Mouse (Mus musculus) 416B (cell line): ENCODE data around the gene Pld3.
A peak's percentile ranks its signal among the peaks of the same experiment; 100 is the strongest.

Source experiments
- DNase-seq: peaks from one replicate; pipeline ENCODE4 v3.0.0; 2011; ENCODE audit warnings: low read depth

Gene Pld3

GRCm38 (mm10) chr7:27552931-27553513 is at the start of gene Pld3, which contains the start of gene 2310022A10Rik:
TSS of gene Pld3 (minus strand) at chr7:27553218.
TSS of gene 2310022A10Rik (plus strand) at chr7:27553233.
- peak; percentile 97 for DNase-seq

DNA sequence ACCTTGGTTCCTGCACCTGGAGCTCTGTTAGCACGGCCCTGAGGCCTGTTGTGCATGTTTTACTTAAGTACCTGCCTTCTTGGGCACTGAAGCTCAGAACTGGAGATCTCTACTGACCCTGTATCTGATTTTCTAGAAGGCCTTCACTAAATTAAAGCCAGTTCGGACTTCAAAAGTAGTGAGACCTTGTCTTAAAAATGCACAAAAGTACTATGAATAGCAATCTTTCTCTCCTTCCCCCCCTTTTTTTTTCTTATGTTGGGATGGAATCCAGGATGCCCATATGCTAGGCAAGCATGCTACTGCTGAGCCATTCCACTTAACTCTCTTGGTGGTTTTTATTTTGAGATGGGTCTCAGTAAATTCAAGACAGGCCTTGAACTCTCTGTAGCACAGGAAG is 49.1 kb upstream of the Pld3 start:
- DNase-seq, result no peak

GRCm38 (mm10) chr7:27601628-27602027 is 48.6 kb upstream of the Pld3 start:
- no peak for DNase-seq

DNA sequence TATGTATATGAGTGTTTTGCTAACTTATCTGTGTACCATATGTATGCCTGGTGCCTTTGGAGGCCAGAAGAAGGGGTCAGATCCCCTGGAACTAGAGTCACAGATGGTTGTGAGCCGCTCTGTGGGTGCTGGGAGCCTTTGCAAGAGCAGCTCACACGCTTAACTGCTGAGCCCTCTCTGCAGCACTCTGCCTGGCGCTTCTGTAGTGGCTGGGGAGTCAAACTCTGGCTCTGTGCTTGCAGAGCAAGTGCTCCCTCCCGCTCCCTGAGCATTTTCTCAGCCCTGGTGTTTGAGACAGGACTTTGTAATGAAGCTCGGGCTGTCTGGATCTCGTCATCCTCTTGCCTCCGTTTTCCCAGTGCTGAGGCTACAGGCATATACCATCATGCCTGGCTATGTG is 45.0 kb upstream of the Pld3 start:
- no peak for DNase-seq

DNA sequence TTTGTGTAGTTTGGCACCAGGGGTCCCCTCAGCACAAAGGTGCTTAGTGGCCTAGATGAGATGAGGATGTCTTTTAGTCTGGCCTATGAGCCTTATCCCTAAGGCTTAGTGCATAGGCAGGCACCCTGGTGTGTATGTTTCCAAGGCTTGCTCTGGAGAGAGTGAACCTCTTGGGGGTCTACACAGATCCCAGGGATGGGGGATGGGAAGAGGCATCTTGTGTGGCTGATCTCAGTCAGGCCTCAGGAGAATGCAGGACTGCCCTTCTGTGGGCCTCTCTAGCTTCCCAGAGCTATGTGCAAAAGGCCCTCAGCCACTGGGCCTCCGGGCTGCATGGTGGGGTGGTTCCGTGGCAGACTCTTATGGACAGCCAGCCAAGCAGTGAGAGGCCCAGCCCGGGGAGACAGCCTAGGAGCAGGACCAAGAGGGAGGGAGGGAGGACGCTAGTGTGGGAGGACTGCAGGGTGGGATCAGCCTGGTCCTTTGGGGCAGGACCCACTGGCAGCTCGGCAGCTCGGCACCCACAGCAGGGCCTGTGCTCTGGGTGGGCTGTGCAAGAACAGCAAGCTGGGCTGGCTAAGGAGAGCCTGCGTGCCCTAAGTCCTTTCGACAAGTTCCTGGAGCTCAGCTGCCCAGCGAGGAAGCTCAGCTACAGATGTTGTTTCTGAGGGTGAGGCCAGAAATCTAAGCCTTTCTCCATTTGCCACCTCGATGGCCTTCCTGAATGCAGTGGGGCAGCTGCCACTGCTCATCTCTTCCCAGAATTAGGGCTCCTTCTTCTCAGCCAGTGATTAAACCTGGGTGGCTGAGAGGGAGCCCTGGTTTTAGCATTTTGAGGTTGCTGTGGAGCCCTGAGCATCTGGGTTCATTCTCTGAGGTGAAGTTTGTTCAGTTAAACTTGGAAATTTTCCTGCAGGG is 43.8 kb upstream of the Pld3 start:
- no peak for DNase-seq

- no peak for DNase-seq
These were observed 40.1 kb upstream of the Pld3 start for GRCm38 (mm10) chr7:27592934-27593645.

GRCm38 (mm10) chr7:27592217-27592929 is 39.4 kb upstream of the Pld3 start:
- peak; percentile 64 for DNase-seq

DNA sequence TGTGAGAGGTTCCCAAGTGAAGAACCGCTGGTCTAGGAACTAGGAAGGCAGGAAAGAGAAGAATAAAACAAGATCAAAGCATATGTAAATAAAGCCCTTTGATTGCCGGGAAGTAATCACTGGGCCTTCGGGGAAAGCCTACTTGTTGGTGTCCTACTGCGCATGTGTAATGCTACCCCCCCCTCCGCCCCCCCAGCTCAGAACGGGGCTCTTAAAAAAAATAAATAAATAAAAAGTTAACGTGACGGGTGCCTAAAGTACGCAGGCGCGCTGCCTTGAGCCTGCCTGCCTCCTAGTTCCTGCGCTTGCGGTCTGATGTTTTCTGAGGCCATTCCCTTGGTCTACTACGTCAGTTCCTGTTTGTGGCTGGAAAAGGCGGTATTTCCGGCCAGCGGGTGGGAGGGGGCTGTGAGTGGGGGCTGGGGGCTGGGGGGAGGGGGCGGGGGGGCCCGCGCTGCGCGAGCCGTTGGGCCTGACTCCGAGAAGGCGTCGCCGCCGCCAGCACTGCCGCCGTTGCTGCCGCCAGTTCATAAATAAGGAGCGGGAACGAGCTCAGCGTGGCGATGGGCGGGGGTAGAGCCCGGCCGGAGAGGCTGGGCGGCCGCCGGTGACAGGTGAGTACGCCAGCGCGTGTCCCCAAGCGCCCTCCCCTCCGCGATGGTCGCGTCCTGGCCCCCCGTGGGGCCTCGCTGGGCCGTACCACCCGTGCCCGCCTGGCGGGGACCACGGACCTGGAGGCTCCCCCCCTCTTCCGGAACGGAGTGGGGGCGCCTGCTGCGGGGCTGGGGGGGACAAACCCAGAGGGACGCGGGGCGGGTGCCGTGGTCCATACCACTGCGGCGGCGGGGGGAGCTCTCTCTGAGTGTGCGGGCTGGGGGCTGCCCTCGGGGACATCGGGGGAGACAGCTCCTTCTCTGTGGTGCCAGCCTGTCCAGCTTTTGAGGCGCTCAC is 38.5 kb upstream of the Pld3 start, which contains the start of gene Akt2:
TSS of gene Akt2 (plus strand) at position 287 of the 951 bp plus-strand sequence.
- DNase-seq, result peak; percentile 99

DNA sequence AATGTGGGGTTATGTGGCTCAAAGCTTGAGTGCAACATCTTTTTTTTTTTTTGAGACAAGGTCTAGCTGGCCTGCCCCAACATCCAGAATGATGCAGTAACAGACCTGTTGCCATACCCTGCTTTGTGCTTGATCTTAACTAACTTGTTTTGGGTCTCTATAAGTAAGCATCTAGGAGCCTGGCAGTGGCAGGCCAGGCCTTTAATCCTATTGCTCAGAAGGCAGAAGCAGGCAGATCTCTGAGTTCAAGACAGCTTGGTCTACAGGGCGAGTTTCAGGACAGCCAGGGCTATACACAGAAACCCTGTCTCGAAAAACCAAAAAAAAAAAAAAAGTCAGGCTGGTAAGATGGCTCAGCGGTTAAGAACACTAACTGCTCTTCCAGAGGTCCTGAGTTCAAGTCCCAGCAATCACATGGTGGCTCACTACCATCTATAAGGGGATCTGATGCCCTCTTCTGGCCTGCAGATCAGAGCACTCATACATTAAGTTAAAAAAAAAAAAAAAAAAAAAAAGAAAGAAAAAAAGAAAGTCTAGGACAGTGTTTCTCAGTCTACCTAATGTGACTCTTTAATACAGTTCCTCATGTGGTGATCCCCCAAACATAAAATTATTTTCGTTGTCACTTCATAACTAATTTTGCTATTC is 37.7 kb upstream of the Pld3 start:
- peak; percentile 69 for DNase-seq

DNA sequence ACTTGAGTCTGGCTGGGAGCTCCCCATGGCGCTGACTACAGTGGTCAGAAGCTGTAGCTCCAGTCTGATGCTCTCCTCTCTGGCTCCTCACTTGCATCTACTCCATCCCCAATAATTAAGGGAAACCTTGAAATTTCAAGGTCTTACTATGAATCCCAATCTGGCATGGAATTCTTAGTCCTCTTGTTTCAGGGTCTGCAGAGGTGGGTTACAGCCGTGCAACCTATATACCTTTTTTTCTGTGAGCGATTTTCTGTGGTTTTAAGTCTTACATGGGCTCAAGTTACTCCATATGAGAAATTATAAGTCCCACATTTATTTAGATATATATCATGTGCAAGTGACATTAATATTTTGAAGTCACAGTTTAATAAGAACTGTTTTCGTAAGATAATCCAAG is 37.1 kb upstream of the Pld3 start:
- no peak for DNase-seq

DNA sequence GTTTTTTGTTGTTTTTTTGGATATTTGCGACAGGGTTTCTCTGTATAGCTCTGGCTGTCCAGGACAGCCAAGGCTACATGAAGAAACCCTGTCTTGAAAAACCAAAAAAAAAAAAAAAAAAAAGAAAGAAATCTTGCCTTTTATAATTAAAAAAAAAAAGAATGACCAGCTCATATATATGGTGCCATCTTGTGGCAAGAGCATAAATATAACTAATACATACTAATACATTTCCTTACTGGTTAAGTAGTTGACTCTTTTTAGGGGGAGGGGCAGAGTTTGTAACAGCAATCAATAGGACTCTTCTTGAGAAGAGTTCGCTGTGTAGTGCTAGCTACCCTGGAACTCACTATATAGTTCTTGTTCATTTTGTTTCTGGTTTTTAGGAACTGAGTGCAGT is 34.7 kb upstream of the Pld3 start:
- DNase-seq, result peak; percentile 73

DNA sequence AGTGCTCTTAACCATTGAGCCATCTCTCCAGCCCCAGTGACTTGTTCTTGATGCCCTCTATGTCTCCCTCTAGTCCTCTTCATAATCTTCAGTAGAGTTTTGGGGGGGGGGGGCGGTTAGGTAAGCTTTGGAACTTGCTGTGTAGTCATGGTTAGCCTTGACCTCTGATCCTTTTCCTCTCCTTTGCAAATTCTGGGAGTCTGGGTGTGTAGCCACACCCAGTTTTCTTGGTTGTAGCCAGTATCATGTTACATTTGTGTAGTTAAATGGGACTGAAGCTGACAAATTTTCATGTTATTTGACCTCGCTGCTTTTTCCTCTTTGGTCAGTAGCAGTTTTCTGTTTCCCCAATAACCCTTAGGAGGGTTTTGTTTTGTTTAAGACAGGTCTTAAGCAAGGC is 33.8 kb upstream of the Pld3 start:
- peak; percentile 79 for DNase-seq

GRCm38 (mm10) chr7:27580380-27581174 is 27.6 kb upstream of the Pld3 start:
- no peak for DNase-seq

- DNase-seq, result no peak
These were observed 25.4 kb upstream of the Pld3 start for GRCm38 (mm10) chr7:27578465-27578864.

- DNase-seq, result no peak
These were observed 24.6 kb upstream of the Pld3 start for GRCm38 (mm10) chr7:27577589-27577988.

DNA sequence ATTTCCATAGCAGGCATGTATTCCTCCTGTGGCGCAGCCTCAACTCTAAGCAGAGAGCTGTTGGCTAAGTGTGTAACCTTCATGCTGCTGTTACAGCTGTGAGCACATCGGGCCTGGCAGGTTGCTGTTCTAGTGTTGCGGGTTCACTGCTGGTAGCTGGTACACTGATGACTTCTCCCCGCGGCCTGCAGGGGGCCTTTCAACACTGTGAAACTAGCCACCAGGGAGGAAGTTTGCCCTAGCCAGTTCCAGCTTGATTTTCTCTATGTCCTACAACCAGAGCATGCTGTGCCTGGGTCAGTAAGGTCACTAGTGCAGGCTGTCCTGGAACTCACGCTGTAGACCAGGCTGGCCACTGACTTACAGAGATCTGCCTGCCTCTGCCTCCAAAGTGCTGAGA is 23.9 kb upstream of the Pld3 start:
- DNase-seq, result peak; percentile 68

GRCm38 (mm10) chr7:27574124-27574880 is 21.3 kb upstream of the Pld3 start:
- peak; percentile 92 for DNase-seq

- peak; percentile 38 for DNase-seq
These were observed 19.1 kb upstream of the Pld3 start for GRCm38 (mm10) chr7:27572133-27572532.
